Mouse (Mus musculus) bone marrow macrophage, adult 2 months (primary cell): ENCODE data around the gene Gzmm.

ENCODE experiments used
- CTCF ChIP-seq: IDR thresholded peaks from 2 replicates; pipeline ENCODE4 v1.5.1; 2012; ENCODE audit warnings: low read depth, mild to moderate bottlenecking, low read length, moderate library complexity
- POLR2A ChIP-seq: IDR thresholded peaks from 2 replicates; pipeline ENCODE4 v1.6.1; 2012; ENCODE audit warnings: mild to moderate bottlenecking, low read depth, low read length, borderline replicate concordance

- TF ChIP-seq POLR2A (no peak), CTCF (no peak)
These were observed 23.2 kb downstream of the Gzmm start for GRCm38 (mm10) chr10:79712029-79712428.
